Mouse (Mus musculus): ENCODE data around the gene Zfp354c. TPM values are rescaled to one million over a fixed set of nuclear protein-coding genes. Genes with fewer than 3 reads are reported as not detected.
A peak's percentile ranks its signal among the peaks of the same experiment; 100 is the strongest.

Zfp354c gene
- total and polyA plus RNA-seq, 3 experiments: 1.1 to 2.2 (median 2.1) TPM

GRCm38 (mm10) chr11:50827010-50827953, at the start of gene Zfp354c (continued):
- TF ChIP-seq MYC (IDR thresholded peaks at IDR 0.05; ENCODE audit: low read depth, low read length): peak; percentile 53; the same call in 1 of the 2 replicates

GRCm38 (mm10) chr11:50850989-50851601, 23.6 kb upstream of the Zfp354c start:
- TF ChIP-seq USF2 (conservative IDR thresholded peaks at IDR 0.05; ENCODE audit: low read depth, low read length): no peak
- TF ChIP-seq ETS1 (conservative IDR thresholded peaks at IDR 0.05; ENCODE audit: low read depth, low read length): no peak
- TF ChIP-seq POLR2A (IDR thresholded peaks at IDR 0.05; ENCODE audit: low read depth, low read length): no peak
- peak; percentile 57; the same call in 1 of the 2 replicates for TF ChIP-seq UBTF (IDR thresholded peaks at IDR 0.05; ENCODE audit: low read depth, low read length)
- TF ChIP-seq TBP (conservative IDR thresholded peaks at IDR 0.05; ENCODE audit: low read depth, low read length): no peak
- peak overlapping the region; percentile 76 for H3K4me2 ChIP-seq (ENCODE audit: insufficient read depth, low read depth, poor library complexity, severe bottlenecking)
- peaks cover 17% of the 10 kb centered on the region for H3K9me3 ChIP-seq (replicated peaks; ENCODE audit: low read length)
- peak overlapping the region in 2 of 3 experiments; percentile 9 to 10 for H3K4me3 ChIP-seq (replicated peaks in 1 of 3; ENCODE audit: low read depth in 2 of 3, low read length in 2 of 3, poor library complexity in 1 of 3)
- no peaks in the 10 kb centered on the region for H3K36me3 ChIP-seq (replicated peaks in 1 of 2; ENCODE audit: control insufficient read depth in 1 of 2, insufficient read depth in 1 of 2, low read length in 1 of 2)
- H3K79me2 ChIP-seq (replicated peaks; ENCODE audit: control insufficient read depth, extremely low read depth, insufficient read depth, poor library complexity, severe bottlenecking): no peaks in the 10 kb centered on the region
- no peak overlapping the region for H3K9ac ChIP-seq (ENCODE audit: insufficient read depth, low read depth)
- in situ Hi-C loops (cut with MboI; ENCODE audit: low pct_ligation_motif_present, low pct_unique_long_range_greater_than_20kb, low sequenced_read_pairs) (no loop called here), dilution Hi-C loops (cut with MboI; ENCODE audit: extremely low pct_ligation_motif_present, extremely low pct_unique_long_range_greater_than_20kb, low sequenced_read_pairs) (no loop called here)
- H3K27ac ChIP-seq (ENCODE audit: insufficient read depth, low read depth): no peak overlapping the region
- peaks cover 19 to 42% of the 10 kb centered on the region in 2 experiments for H3K4me1 ChIP-seq (ENCODE audit: control insufficient read depth in 1 of 2, insufficient read depth in 2 of 2)
- peaks cover 19% of the 10 kb centered on the region for H3K27me3 ChIP-seq (replicated peaks)
- no peak for DNase-seq (ENCODE audit: extremely low read depth)

- Histone ChIP-seq H3K27me3 (replicated peaks) (peaks cover 19% of the 10 kb centered on the region), H3K4me3 (replicated peaks in 1 of 3; ENCODE audit: low read depth in 2 of 3, low read length in 2 of 3, poor library complexity in 1 of 3) (peak within 1 kb of the TSS; percentile 12 to 30 (median 28)), H3K79me2 (replicated peaks; ENCODE audit: control insufficient read depth, extremely low read depth, insufficient read depth, poor library complexity, severe bottlenecking) (no peaks in the 10 kb centered on the region), H3K4me2 (ENCODE audit: insufficient read depth, low read depth, poor library complexity, severe bottlenecking) (peak within 1 kb of the TSS; percentile 76), H3K27ac (ENCODE audit: insufficient read depth, low read depth) (no peak within 1 kb of the TSS), H3K9me3 (replicated peaks; ENCODE audit: low read length) (peaks cover 17% of the 10 kb centered on the region), H3K4me1 (ENCODE audit: control insufficient read depth in 1 of 2, insufficient read depth in 2 of 2) (peaks cover 19 to 44% of the 10 kb centered on the region in 2 experiments), H3K36me3 (replicated peaks in 1 of 2; ENCODE audit: control insufficient read depth in 1 of 2, insufficient read depth in 1 of 2, low read length in 1 of 2) (no peaks in the 10 kb centered on the region), H3K9ac (ENCODE audit: insufficient read depth, low read depth) (no peak within 1 kb of the TSS)
- TF ChIP-seq EP300 (IDR thresholded peaks at IDR 0.05; ENCODE audit: low read length) (peak; percentile 95), PAX5 (IDR thresholded peaks at IDR 0.05; ENCODE audit: low read length) (no peak), TBP (conservative IDR thresholded peaks at IDR 0.05; ENCODE audit: low read depth, low read length) (peak; percentile 69), POLR2A (IDR thresholded peaks at IDR 0.05; ENCODE audit: low read depth, low read length) (peak; percentile 42; the same call in 1 of the 2 replicates), IRF4 (IDR thresholded peaks at IDR 0.05; ENCODE audit: low read depth, low read length) (peak; percentile 90), ZC3H11A (IDR thresholded peaks at IDR 0.05; ENCODE audit: low read depth, low read length) (no peak), ETS1 (conservative IDR thresholded peaks at IDR 0.05; ENCODE audit: low read depth, low read length) (peak; percentile 86), MYC (IDR thresholded peaks at IDR 0.05; ENCODE audit: low read depth, low read length) (peak; percentile 34; the same call in 1 of the 2 replicates), NRF1 (IDR thresholded peaks at IDR 0.05; ENCODE audit: low read depth, low read length) (no peak), SIN3A (IDR thresholded peaks at IDR 0.05; ENCODE audit: low read length) (peak; percentile 45), TCF12 (IDR thresholded peaks at IDR 0.05; ENCODE audit: low read depth, low read length) (peak; percentile 99), ELF1 (IDR thresholded peaks at IDR 0.05; ENCODE audit: low read depth, low read length) (peak; percentile 60; the same call in 1 of the 2 replicates), GABPA (IDR thresholded peaks at IDR 0.05; ENCODE audit: insufficient replicate concordance, low read depth, low read length) (no peak), ZKSCAN1 (IDR thresholded peaks at IDR 0.05; ENCODE audit: borderline replicate concordance, low read depth, low read length) (no peak)
- peak; percentile 93 for DNase-seq (ENCODE audit: extremely low read depth)
- dilution Hi-C loops (cut with MboI; ENCODE audit: extremely low pct_ligation_motif_present, extremely low pct_unique_long_range_greater_than_20kb, low sequenced_read_pairs): no loop called here
- in situ Hi-C loops (cut with MboI; ENCODE audit: low pct_ligation_motif_present, low pct_unique_long_range_greater_than_20kb, low sequenced_read_pairs): no loop called here
Measured at GRCm38 (mm10) chr11:50850177-50850735, 22.7 kb upstream of the Zfp354c start, which contains the start of gene Grm6. Gene Grm6, plus strand, starts transcription at chr11:50850685.
